Mouse (Mus musculus): Measurements from ENCODE around the gene Sytl2. TPM values are rescaled to one million over a fixed set of nuclear protein-coding genes. Genes with fewer than 3 reads are reported as not detected.
A peak's percentile ranks its signal among the peaks of the same experiment; 100 is the strongest.

The Sytl2 gene
- polyA plus RNA-seq, 1 experiment from 2014 or later = 7.4 TPM

GRCm38 (mm10) chr7:90442070-90442469 is 140.0 kb downstream of the Sytl2 start:
- no peaks in the 10 kb centered on the region for H3K36me3 ChIP-seq
- peak overlapping the region; percentile 66 for H3K4me2 ChIP-seq
- H3K9ac ChIP-seq = peak overlapping the region; percentile 97
- 11% methylated on average over 4 of the region's 4 CpGs for WGBS
- peaks cover 5% of the 10 kb centered on the region for H3K4me1 ChIP-seq (replicated peaks)
- peak overlapping the region; percentile 98 for H3K4me3 ChIP-seq
- H3K27ac ChIP-seq = peak overlapping the region; percentile 99
- no peak for ATAC-seq (replicated peaks; ENCODE audit: insufficient number of reproducible peaks, insufficient read depth, low FRiP score, low read depth)
- no peaks in the 10 kb centered on the region for H3K9me3 ChIP-seq (replicated peaks)
- H3K27me3 ChIP-seq = no peaks in the 10 kb centered on the region

GRCm38 (mm10) chr7:90442518-90443080 is 140.5 kb downstream of the Sytl2 start, which contains the start of gene Crebzf:
Gene Crebzf, plus strand, starts transcription at chr7:90442729.
- peak; percentile 91 for ATAC-seq (replicated peaks; ENCODE audit: insufficient number of reproducible peaks, insufficient read depth, low FRiP score, low read depth)
- WGBS = under 1% methylated on average over 50 of the region's 54 CpGs

GRCm38 (mm10) chr7:90443101-90444091 is 141.3 kb downstream of the Sytl2 start:
- H3K36me3 ChIP-seq = no peaks in the 10 kb centered on the region; the same call in 1 of the 2 replicates
- peaks cover 10% of the 10 kb centered on the region for H3K4me1 ChIP-seq (replicated peaks)
- under 1% methylated on average over 123 of the region's 123 CpGs for WGBS
- H3K9me3 ChIP-seq (replicated peaks) = no peaks in the 10 kb centered on the region
- no peaks in the 10 kb centered on the region for H3K27me3 ChIP-seq
- H3K4me3 ChIP-seq = peak overlapping the region; percentile 98
- peak; percentile 81 for ATAC-seq (replicated peaks; ENCODE audit: insufficient number of reproducible peaks, insufficient read depth, low FRiP score, low read depth)
- peak overlapping the region; percentile 66 for H3K4me2 ChIP-seq
- peak overlapping the region; percentile 97 for H3K9ac ChIP-seq
- H3K27ac ChIP-seq = peak overlapping the region; percentile 99

More at GRCm38 (mm10) chr7:90442518-90443080, 140.5 kb downstream of the Sytl2 start, which contains the start of gene Crebzf:
- Histone ChIP-seq H3K27me3 (no peaks in the 10 kb centered on the region), H3K9me3 (replicated peaks) (no peaks in the 10 kb centered on the region), H3K4me2 (peak within 1 kb of the TSS; percentile 66), H3K36me3 (no peaks in the 10 kb centered on the region), H3K9ac (peak within 1 kb of the TSS; percentile 97), H3K4me3 (peak within 1 kb of the TSS; percentile 98), H3K27ac (peak within 1 kb of the TSS; percentile 99), H3K4me1 (replicated peaks) (peaks cover 9% of the 10 kb centered on the region)

DNA sequence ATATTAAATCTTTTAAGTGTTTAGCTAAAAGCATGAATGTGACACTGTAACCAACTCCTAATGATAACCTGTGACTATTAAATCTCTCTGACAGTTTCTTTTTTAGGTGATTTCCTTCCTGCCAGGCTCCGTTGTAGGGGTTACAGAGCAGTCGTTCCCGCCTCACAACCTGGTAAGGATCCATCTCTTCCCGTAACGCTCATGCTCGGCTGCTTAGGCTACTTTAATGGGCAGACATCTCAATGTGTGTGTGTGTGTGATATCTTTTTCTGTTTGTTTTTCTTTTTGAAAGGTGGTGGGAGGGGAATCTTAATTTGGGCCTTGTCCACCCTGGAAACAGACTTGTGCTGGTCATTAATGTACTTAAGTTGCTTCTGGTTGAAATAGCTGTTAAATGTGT is 142.2 kb downstream of the Sytl2 start:
- no peaks in the 10 kb centered on the region; the same call in 1 of the 2 replicates for H3K36me3 ChIP-seq
- H3K4me1 ChIP-seq (replicated peaks) = peaks cover 10% of the 10 kb centered on the region
- H3K27ac ChIP-seq = peak overlapping the region; percentile 99
- H3K27me3 ChIP-seq = no peaks in the 10 kb centered on the region
- no peak for ATAC-seq (replicated peaks; ENCODE audit: insufficient number of reproducible peaks, insufficient read depth, low FRiP score, low read depth)
- H3K9me3 ChIP-seq (replicated peaks) = no peaks in the 10 kb centered on the region
- H3K9ac ChIP-seq = peak overlapping the region; percentile 97
- H3K4me3 ChIP-seq = peak overlapping the region; percentile 98
- WGBS = under 1% methylated on average over 6 of the region's 6 CpGs
- peak overlapping the region; percentile 66 for H3K4me2 ChIP-seq

GRCm38 (mm10) chr7:90456149-90456844 is 154.2 kb downstream of the Sytl2 start:
- Histone ChIP-seq H3K4me1 (replicated peaks) (peaks cover 11% of the 10 kb centered on the region), H3K9ac (peak overlapping the region; percentile 62), H3K4me3 (peak overlapping the region; percentile 58), H3K36me3 (peaks cover 26% of the 10 kb centered on the region), H3K27me3 (peaks cover 6% of the 10 kb centered on the region), H3K27ac (peak overlapping the region; percentile 87), H3K9me3 (replicated peaks) (no peaks in the 10 kb centered on the region), H3K4me2 (peak overlapping the region; percentile 77)
- ATAC-seq (replicated peaks; ENCODE audit: insufficient number of reproducible peaks, insufficient read depth, low FRiP score, low read depth) = no peak
- WGBS = 13% methylated on average over 7 of the region's 7 CpGs

DNA sequence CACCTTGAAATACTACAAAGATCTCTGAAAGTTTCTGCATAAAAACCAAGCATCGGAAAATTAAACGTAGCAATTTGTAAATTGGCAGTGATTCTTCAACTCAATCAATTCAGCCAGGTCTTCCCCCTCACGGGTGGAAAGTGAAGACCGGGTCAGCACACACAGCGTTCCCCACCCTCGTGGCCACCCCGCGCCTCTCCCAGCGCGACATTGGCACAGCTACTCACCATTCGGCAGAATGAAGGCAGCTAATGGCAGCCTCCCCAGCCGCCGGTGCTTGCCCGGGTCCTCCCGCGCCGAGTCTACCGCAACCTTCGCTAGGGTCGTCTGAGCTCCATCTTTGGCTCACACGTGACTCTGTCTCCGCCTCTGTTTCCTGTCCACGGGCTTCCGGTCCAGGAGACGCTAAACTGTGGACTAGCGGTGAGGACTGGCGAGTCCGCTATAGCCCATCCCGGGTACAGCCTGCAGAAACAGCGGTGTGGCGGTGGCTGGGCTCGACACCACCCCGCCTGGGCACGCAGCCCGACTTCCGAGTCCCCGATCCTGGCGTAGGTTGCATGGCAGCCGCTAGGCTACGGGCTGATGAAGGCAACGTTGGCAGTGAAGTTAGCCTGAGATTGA is 154.9 kb downstream of the Sytl2 start, which contains the start of gene Tmem126a:
TSS of gene Tmem126a (minus strand) at position 385 of the 624 bp plus-strand sequence.
- peak within 1 kb of the TSS; percentile 62 for H3K9ac ChIP-seq
- no peaks in the 10 kb centered on the region for H3K9me3 ChIP-seq (replicated peaks)
- H3K4me1 ChIP-seq (replicated peaks) = peaks cover 11% of the 10 kb centered on the region
- H3K27me3 ChIP-seq = peaks cover 6% of the 10 kb centered on the region
- peaks cover 20% of the 10 kb centered on the region for H3K36me3 ChIP-seq
- peak within 1 kb of the TSS; percentile 87 for H3K27ac ChIP-seq
- peak within 1 kb of the TSS; percentile 77 for H3K4me2 ChIP-seq
- peak; percentile 97 for ATAC-seq (replicated peaks; ENCODE audit: insufficient number of reproducible peaks, insufficient read depth, low FRiP score, low read depth)
- H3K4me3 ChIP-seq = peak within 1 kb of the TSS; percentile 58
- WGBS = under 1% methylated on average over 41 of the region's 41 CpGs

DNA sequence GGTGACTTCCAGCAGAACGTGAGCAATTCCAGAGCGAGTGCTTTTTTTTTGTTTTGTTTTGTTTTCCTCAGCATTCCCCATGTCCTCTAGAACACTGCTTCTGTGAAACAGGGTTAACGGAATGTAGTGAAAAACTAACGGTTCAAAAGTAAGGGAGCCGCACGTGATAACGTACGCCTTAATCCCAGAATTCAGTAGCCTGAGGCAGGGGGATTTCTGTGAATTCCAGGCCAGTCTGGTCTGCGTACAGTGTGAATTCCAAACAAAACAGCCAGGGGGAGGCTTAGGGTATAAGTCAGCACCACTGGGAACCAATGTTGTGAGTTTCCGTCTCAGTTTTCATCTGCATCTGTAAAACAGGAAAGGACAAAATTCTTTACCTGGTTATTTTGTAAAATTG is 155.5 kb downstream of the Sytl2 start:
- 10% methylated on average over 10 of the region's 10 CpGs for WGBS
- H3K36me3 ChIP-seq = peaks cover 14% of the 10 kb centered on the region
- H3K27me3 ChIP-seq = peaks cover 6% of the 10 kb centered on the region
- H3K4me2 ChIP-seq = peak overlapping the region; percentile 77
- peak; percentile 58 for ATAC-seq (replicated peaks; ENCODE audit: insufficient number of reproducible peaks, insufficient read depth, low FRiP score, low read depth)
- H3K4me3 ChIP-seq = peak overlapping the region; percentile 58
- H3K4me1 ChIP-seq (replicated peaks) = peaks cover 11% of the 10 kb centered on the region
- no peaks in the 10 kb centered on the region for H3K9me3 ChIP-seq (replicated peaks)
- H3K27ac ChIP-seq = peak overlapping the region; percentile 87
- H3K9ac ChIP-seq = peak overlapping the region; percentile 62

Other genes starting within 250 kb of the Sytl2 start
- gene Picalm, start 172.0 kb upstream of the Sytl2 start, polyA plus RNA-seq (2015; fragmentation: Nextera tagmentation; extraction: Ambion mirVana) = 26.6 and 28.0 TPM in 2 replicates
- gene Ccdc83, start 36.5 kb upstream of the Sytl2 start, polyA plus RNA-seq (2015; fragmentation: Nextera tagmentation; extraction: Ambion mirVana) = not detected in 2 replicates
- 0.67 and 0.70 TPM in 2 replicates for gene Ccdc89, start 124.3 kb downstream of the Sytl2 start, polyA plus RNA-seq (2015; fragmentation: Nextera tagmentation; extraction: Ambion mirVana)
- 17.0 and 18.5 TPM in 2 replicates for gene Crebzf, start 140.5 kb downstream of the Sytl2 start, polyA plus RNA-seq (2015; fragmentation: Nextera tagmentation; extraction: Ambion mirVana)
- 104 and 119 TPM in 2 replicates for gene Tmem126a, start 155.0 kb downstream of the Sytl2 start, polyA plus RNA-seq (2015; fragmentation: Nextera tagmentation; extraction: Ambion mirVana)
- gene Tmem126b, start 173.7 kb downstream of the Sytl2 start, polyA plus RNA-seq (2015; fragmentation: Nextera tagmentation; extraction: Ambion mirVana) = 29.6 and 30.8 TPM in 2 replicates
- gene Dlg2, start 174.4 kb downstream of the Sytl2 start, polyA plus RNA-seq (2015; fragmentation: Nextera tagmentation; extraction: Ambion mirVana) = 6.3 and 8.6 TPM in 2 replicates